Mouse (Mus musculus) kidney, adult 2 months (tissue): ENCODE results near the gene Adat1.

Source experiments
- CTCF ChIP-seq: fragments of 200-500 bp; conservative IDR thresholded peaks from 2 replicates; pipeline ENCODE4 v1.5.1; 2011; ENCODE audit warnings: low read depth, mild to moderate bottlenecking, control low read depth, low read length, moderate library complexity, mixed read lengths; ENCODE audit not compliant: insufficient read depth, insufficient read length
- POLR2A ChIP-seq: fragments of 200-500 bp; IDR thresholded peaks from one replicate; pipeline ENCODE4 v1.6.1; 2011; ENCODE audit warnings: low read depth, low read length, control low read depth

DNA sequence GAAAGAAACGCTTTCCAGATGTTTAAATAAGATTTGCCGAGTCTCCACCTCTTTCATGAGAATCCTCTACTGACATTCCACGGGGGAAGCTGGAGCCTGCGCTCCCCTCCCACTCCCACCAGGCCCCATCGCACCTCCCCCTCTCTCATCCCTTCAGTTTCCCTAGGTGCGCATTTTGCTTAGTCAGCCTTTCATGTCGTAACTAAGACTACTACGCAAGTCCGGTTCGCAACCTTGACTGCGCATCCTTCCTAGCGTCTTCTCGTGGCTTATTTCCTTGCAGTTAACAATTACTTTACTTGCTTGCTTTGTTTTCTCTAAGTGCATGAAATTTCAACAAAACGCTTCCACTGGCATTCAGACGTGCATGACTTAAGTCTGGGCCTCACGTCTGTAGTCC, 60.4 kb downstream of the Adat1 start:
- TF ChIP-seq CTCF = no peak
- no peak for TF ChIP-seq POLR2A
